Mouse (Mus musculus) olfactory bulb, adult 2 months (tissue): Measurements from ENCODE around the gene Grm7.

Experiments
- CTCF ChIP-seq: fragments of 200-500 bp; IDR thresholded peaks from 2 replicates; pipeline ENCODE4 v1.5.1; 2012; ENCODE audit warnings: low read depth, mild to moderate bottlenecking, low read length, moderate library complexity; ENCODE audit not compliant: insufficient read depth
- POLR2A ChIP-seq: fragments of 200-500 bp; IDR thresholded peaks from 2 replicates; pipeline ENCODE4 v1.6.1; 2012; ENCODE audit warnings: mild to moderate bottlenecking, low read depth, low read length, moderate library complexity; ENCODE audit not compliant: insufficient read depth

- TF ChIP-seq POLR2A (no peak), CTCF (no peak)
These were observed 611.6 kb downstream of the Grm7 start for GRCm38 (mm10) chr6:111256939-111257338.
